Mouse (Mus musculus) lung, embryonic 15.5 days (tissue): ENCODE results near the gene Hdac8. TPM values are rescaled to one million over a fixed set of nuclear protein-coding genes. Genes with fewer than 3 reads are reported as not detected.
A peak's percentile ranks its signal among the peaks of the same experiment; 100 is the strongest.

Experiments used
- ATAC-seq: fragments of 200-750 bp; cut with Nextera tagmentation; 2 replicates; pipeline ENCODE4 v1.8.0; 2017; ENCODE audit warnings: moderate number of reproducible peaks, borderline replicate concordance; ENCODE audit not compliant: low FRiP score, low TSS enrichment; ENCODE audit errors: extremely low read depth
- H3K27ac ChIP-seq: fragments of 300-500 bp; sonication (generic); 2 replicates; pipeline ENCODE4 v1.5.1; 2015; ENCODE audit warnings: moderate library complexity, mild to moderate bottlenecking, inconsistent platforms
- H3K27me3 ChIP-seq: fragments of 300-500 bp; sonication (generic); 2 replicates; pipeline ENCODE4 v1.6.1; 2015; ENCODE audit warnings: inconsistent platforms
- H3K36me3 ChIP-seq: fragments of 300-500 bp; sonication (generic); 2 replicates; pipeline ENCODE4 v1.6.1; 2015; ENCODE audit warnings: inconsistent platforms
- H3K4me1 ChIP-seq: fragments of 300-500 bp; sonication (generic); 2 replicates; pipeline ENCODE4 v1.6.1; 2015; ENCODE audit warnings: inconsistent platforms
- H3K4me2 ChIP-seq: fragments of 300-500 bp; sonication (generic); 2 replicates; pipeline ENCODE4 v1.6.1; 2015; ENCODE audit warnings: inconsistent platforms, mild to moderate bottlenecking, moderate library complexity
- H3K4me3 ChIP-seq: fragments of 300-500 bp; sonication (generic); 2 replicates; pipeline ENCODE4 v1.5.1; 2015; ENCODE audit warnings: mild to moderate bottlenecking, inconsistent platforms
- H3K9ac ChIP-seq: fragments of 300-500 bp; sonication (generic); 2 replicates; pipeline ENCODE4 v1.6.1; 2015; ENCODE audit warnings: inconsistent platforms
- H3K9me3 ChIP-seq: fragments of 300-500 bp; sonication (generic); 2 replicates; pipeline ENCODE4 v1.6.1; 2016; ENCODE audit warnings: inconsistent platforms
- WGBS: fragments of 180-500 bp; shearing (Covaris S2); methylation state at CpG from one replicate; pipeline ENCODE4 v1.1.7; 2015; 5-methylcytosine and 5-hydroxymethylcytosine counted together
- polyA plus RNA-seq: library from polyadenylated mRNA; unstranded; fragments of >200 nt; fragmentation: Nextera tagmentation; extraction: Ambion mirVana; gene quantifications from 2 replicates; pipeline ENCODE4 v1.2.1, GENCODE M21; 2015

Hdac8 gene
- polyA plus RNA-seq, 1 experiment from 2014 or later, result 11.8 TPM

GRCm38 (mm10) chrX:102319696-102320095 lies 185.5 kb downstream of the Hdac8 start:
- Histone ChIP-seq H3K4me3 (no peak overlapping the region), H3K36me3 (no peaks in the 10 kb centered on the region), H3K9ac (no peak overlapping the region), H3K27me3 (peaks cover 14% of the 10 kb centered on the region; the same call in 1 of the 2 replicates), H3K4me1 (no peaks in the 10 kb centered on the region), H3K9me3 (no peaks in the 10 kb centered on the region), H3K4me2 (no peak overlapping the region), H3K27ac (no peak overlapping the region)
- ATAC-seq, result no peak
- 38% methylated on average over 3 of the region's 3 CpGs for WGBS

GRCm38 (mm10) chrX:102319252-102319651 lies 185.9 kb downstream of the Hdac8 start:
- no peaks in the 10 kb centered on the region for H3K4me1 ChIP-seq
- H3K27ac ChIP-seq, result no peak overlapping the region
- no peaks in the 10 kb centered on the region for H3K36me3 ChIP-seq
- no peak overlapping the region for H3K9ac ChIP-seq
- H3K9me3 ChIP-seq, result no peaks in the 10 kb centered on the region
- no peak overlapping the region for H3K4me3 ChIP-seq
- no peak for ATAC-seq
- H3K27me3 ChIP-seq, result peaks cover 14% of the 10 kb centered on the region; the same call in 1 of the 2 replicates
- H3K4me2 ChIP-seq, result no peak overlapping the region

GRCm38 (mm10) chrX:102318782-102319181 lies 186.4 kb downstream of the Hdac8 start:
- H3K9ac ChIP-seq, result no peak overlapping the region
- H3K27me3 ChIP-seq, result peaks cover 14% of the 10 kb centered on the region; the same call in 1 of the 2 replicates
- 67% methylated on average over 5 of the region's 5 CpGs for WGBS
- H3K9me3 ChIP-seq, result no peaks in the 10 kb centered on the region
- no peaks in the 10 kb centered on the region for H3K36me3 ChIP-seq
- no peaks in the 10 kb centered on the region for H3K4me1 ChIP-seq
- H3K27ac ChIP-seq, result no peak overlapping the region
- no peak for ATAC-seq
- H3K4me3 ChIP-seq, result no peak overlapping the region
- no peak overlapping the region for H3K4me2 ChIP-seq

- H3K27me3 ChIP-seq, result no peaks in the 10 kb centered on the region; the same call in 1 of the 2 replicates
- no peaks in the 10 kb centered on the region for H3K9me3 ChIP-seq
- H3K36me3 ChIP-seq, result no peaks in the 10 kb centered on the region
- H3K27ac ChIP-seq, result no peak overlapping the region
- no peak overlapping the region for H3K9ac ChIP-seq
- no peak for ATAC-seq
- H3K4me2 ChIP-seq, result no peak overlapping the region
- WGBS, result 56% methylated on average over 3 of the region's 3 CpGs
- no peak overlapping the region for H3K4me3 ChIP-seq
- H3K4me1 ChIP-seq, result no peaks in the 10 kb centered on the region
Measured at GRCm38 (mm10) chrX:102311119-102311518, 194.0 kb downstream of the Hdac8 start.

GRCm38 (mm10) chrX:102307511-102307910 lies 197.6 kb downstream of the Hdac8 start:
- Histone ChIP-seq H3K4me3 (no peak overlapping the region), H3K9me3 (no peaks in the 10 kb centered on the region), H3K4me2 (no peak overlapping the region), H3K36me3 (no peaks in the 10 kb centered on the region), H3K4me1 (no peaks in the 10 kb centered on the region), H3K9ac (no peak overlapping the region), H3K27me3 (peaks cover 9% of the 10 kb centered on the region; the same call in 1 of the 2 replicates), H3K27ac (no peak overlapping the region)
- no peak for ATAC-seq
- WGBS, result 51% methylated on average over 5 of the region's 5 CpGs

GRCm38 (mm10) chrX:102305806-102306205 lies 199.4 kb downstream of the Hdac8 start:
- no peak overlapping the region for H3K27ac ChIP-seq
- no peak overlapping the region for H3K4me2 ChIP-seq

GRCm38 (mm10) chrX:102304914-102305313 lies 200.2 kb downstream of the Hdac8 start:
- Histone ChIP-seq H3K36me3 (no peaks in the 10 kb centered on the region), H3K9me3 (no peaks in the 10 kb centered on the region), H3K4me3 (no peak overlapping the region), H3K4me2 (no peak overlapping the region), H3K27me3 (peaks cover 9% of the 10 kb centered on the region; the same call in 1 of the 2 replicates), H3K4me1 (no peaks in the 10 kb centered on the region), H3K9ac (no peak overlapping the region), H3K27ac (no peak overlapping the region)
- 78% methylated on average over 4 of the region's 4 CpGs for WGBS
- no peak for ATAC-seq

More at GRCm38 (mm10) chrX:102305806-102306205, 199.4 kb downstream of the Hdac8 start:
- WGBS, result 51% methylated on average over 4 of the region's 4 CpGs
- no peak overlapping the region for H3K9ac ChIP-seq
- peaks cover 9% of the 10 kb centered on the region; the same call in 1 of the 2 replicates for H3K27me3 ChIP-seq
- no peaks in the 10 kb centered on the region for H3K9me3 ChIP-seq
- no peaks in the 10 kb centered on the region for H3K36me3 ChIP-seq
- no peak for ATAC-seq
- no peaks in the 10 kb centered on the region for H3K4me1 ChIP-seq
- no peak overlapping the region for H3K4me3 ChIP-seq

GRCm38 (mm10) chrX:102302476-102302875 lies 202.7 kb downstream of the Hdac8 start:
- no peaks in the 10 kb centered on the region for H3K36me3 ChIP-seq
- 45% methylated on average over 3 of the region's 3 CpGs for WGBS
- H3K9ac ChIP-seq, result no peak overlapping the region
- no peaks in the 10 kb centered on the region for H3K4me1 ChIP-seq
- no peak overlapping the region for H3K4me3 ChIP-seq
- H3K9me3 ChIP-seq, result no peaks in the 10 kb centered on the region
- H3K4me2 ChIP-seq, result no peak overlapping the region
- H3K27ac ChIP-seq, result no peak overlapping the region
- peaks cover 9% of the 10 kb centered on the region; the same call in 1 of the 2 replicates for H3K27me3 ChIP-seq
- no peak for ATAC-seq

GRCm38 (mm10) chrX:102284889-102285288 lies 220.3 kb downstream of the Hdac8 start:
- Histone ChIP-seq H3K36me3 (no peaks in the 10 kb centered on the region), H3K4me2 (no peak overlapping the region), H3K27ac (no peak overlapping the region), H3K9ac (no peak overlapping the region), H3K27me3 (no peaks in the 10 kb centered on the region; the same call in 1 of the 2 replicates), H3K4me3 (no peak overlapping the region), H3K4me1 (no peaks in the 10 kb centered on the region), H3K9me3 (no peaks in the 10 kb centered on the region)
- no peak for ATAC-seq
- 68% methylated on average over 3 of the region's 3 CpGs for WGBS

- WGBS, result 78% methylated on average over 14 of the region's 14 CpGs
- H3K36me3 ChIP-seq, result no peaks in the 10 kb centered on the region
- H3K4me2 ChIP-seq, result no peak overlapping the region
- H3K27me3 ChIP-seq, result no peaks in the 10 kb centered on the region; the same call in 1 of the 2 replicates
- no peak overlapping the region for H3K9ac ChIP-seq
- H3K4me3 ChIP-seq, result no peak overlapping the region
- no peaks in the 10 kb centered on the region for H3K9me3 ChIP-seq
- no peaks in the 10 kb centered on the region for H3K4me1 ChIP-seq
- ATAC-seq, result no peak
- no peak overlapping the region for H3K27ac ChIP-seq
Measured at GRCm38 (mm10) chrX:102262620-102263345, 242.4 kb downstream of the Hdac8 start.

- Histone ChIP-seq H3K27me3 (peaks cover 3% of the 10 kb centered on the region; the same call in 1 of the 2 replicates), H3K4me3 (no peak overlapping the region), H3K9me3 (no peaks in the 10 kb centered on the region), H3K4me1 (no peaks in the 10 kb centered on the region), H3K4me2 (no peak overlapping the region), H3K9ac (no peak overlapping the region), H3K36me3 (no peaks in the 10 kb centered on the region), H3K27ac (no peak overlapping the region)
- 73% methylated on average over 4 of the region's 4 CpGs for WGBS
- no peak for ATAC-seq
Measured at GRCm38 (mm10) chrX:102259772-102260171, 245.4 kb downstream of the Hdac8 start.

- no peaks in the 10 kb centered on the region for H3K9me3 ChIP-seq
- no peak overlapping the region for H3K27ac ChIP-seq
- H3K36me3 ChIP-seq, result no peaks in the 10 kb centered on the region
- H3K27me3 ChIP-seq, result peaks cover 60% of the 10 kb centered on the region
- H3K4me1 ChIP-seq, result no peaks in the 10 kb centered on the region
- peak overlapping the region; percentile 91 for H3K4me2 ChIP-seq
- H3K9ac ChIP-seq, result no peak overlapping the region
- WGBS, result 17% methylated on average over 7 of the region's 7 CpGs
- ATAC-seq, result no peak
- no peak overlapping the region for H3K4me3 ChIP-seq
Measured at GRCm38 (mm10) chrX:102253892-102254291, 251.3 kb downstream of the Hdac8 start.
